Mouse (Mus musculus): ENCODE measurements around the gene Pdcd4.

GRCm38 (mm10) chr19:53939467-53939866 is 47.4 kb downstream of the Pdcd4 start:
- TF ChIP-seq CTCF (IDR thresholded peaks at IDR 0.05) (no peak), EP300 (IDR thresholded peaks at IDR 0.05) (no peak)

All from lung, postnatal 0 days (tissue).